Mouse (Mus musculus) liver, embryonic 15.5 days (tissue): ENCODE results near the gene Pde7b. TPM values are rescaled to one million over a fixed set of nuclear protein-coding genes. Genes with fewer than 3 reads are reported as not detected.

Experiments used
- polyA plus RNA-seq: library from polyadenylated mRNA; unstranded; fragments of >200 nt; fragmentation: Nextera tagmentation; extraction: Ambion mirVana; gene quantifications from 2 replicates; pipeline ENCODE4 v1.2.1, GENCODE M21; 2015

Gene Pde7b
- polyA plus RNA-seq, 1 experiment from 2014 or later = 0.25 TPM

Other genes starting within 250 kb of the Pde7b start
- 3.7 and 4.1 TPM in 2 replicates for gene Ahi1, start 227.5 kb upstream of the Pde7b start, polyA plus RNA-seq